Mouse (Mus musculus) lung, embryonic 15.5 days (tissue): ENCODE results near the gene Tex12. TPM values are rescaled to one million over a fixed set of nuclear protein-coding genes. Genes with fewer than 3 reads are reported as not detected.

ENCODE experiments used
- ATAC-seq: fragments of 200-750 bp; cut with Nextera tagmentation; 2 replicates; pipeline ENCODE4 v1.8.0; 2017; ENCODE audit warnings: moderate number of reproducible peaks, borderline replicate concordance; ENCODE audit not compliant: low FRiP score, low TSS enrichment; ENCODE audit errors: extremely low read depth
- H3K27ac ChIP-seq: fragments of 300-500 bp; sonication (generic); 2 replicates; pipeline ENCODE4 v1.5.1; 2015; ENCODE audit warnings: moderate library complexity, mild to moderate bottlenecking, inconsistent platforms
- H3K27me3 ChIP-seq: fragments of 300-500 bp; sonication (generic); 2 replicates; pipeline ENCODE4 v1.6.1; 2015; ENCODE audit warnings: inconsistent platforms
- H3K36me3 ChIP-seq: fragments of 300-500 bp; sonication (generic); 2 replicates; pipeline ENCODE4 v1.6.1; 2015; ENCODE audit warnings: inconsistent platforms
- H3K4me1 ChIP-seq: fragments of 300-500 bp; sonication (generic); 2 replicates; pipeline ENCODE4 v1.6.1; 2015; ENCODE audit warnings: inconsistent platforms
- H3K4me2 ChIP-seq: fragments of 300-500 bp; sonication (generic); 2 replicates; pipeline ENCODE4 v1.6.1; 2015; ENCODE audit warnings: inconsistent platforms, mild to moderate bottlenecking, moderate library complexity
- H3K4me3 ChIP-seq: fragments of 300-500 bp; sonication (generic); 2 replicates; pipeline ENCODE4 v1.5.1; 2015; ENCODE audit warnings: mild to moderate bottlenecking, inconsistent platforms
- H3K9ac ChIP-seq: fragments of 300-500 bp; sonication (generic); 2 replicates; pipeline ENCODE4 v1.6.1; 2015; ENCODE audit warnings: inconsistent platforms
- H3K9me3 ChIP-seq: fragments of 300-500 bp; sonication (generic); 2 replicates; pipeline ENCODE4 v1.6.1; 2016; ENCODE audit warnings: inconsistent platforms
- WGBS: fragments of 180-500 bp; shearing (Covaris S2); methylation state at CpG from one replicate; pipeline ENCODE4 v1.1.7; 2015; 5-methylcytosine and 5-hydroxymethylcytosine counted together
- polyA plus RNA-seq: library from polyadenylated mRNA; unstranded; fragments of >200 nt; fragmentation: Nextera tagmentation; extraction: Ambion mirVana; gene quantifications from 2 replicates; pipeline ENCODE4 v1.2.1, GENCODE M21; 2015

Tex12 gene
- polyA plus RNA-seq, 1 experiment from 2014 or later, result not detected

GRCm38 (mm10) chr9:50586955-50587354 is 25.8 kb upstream of the Tex12 start:
- H3K27me3 ChIP-seq, result no peaks in the 10 kb centered on the region
- WGBS, result 56% methylated on average over 4 of the region's 4 CpGs
- no peaks in the 10 kb centered on the region for H3K36me3 ChIP-seq
- H3K27ac ChIP-seq, result no peak overlapping the region
- no peak overlapping the region for H3K4me2 ChIP-seq
- no peaks in the 10 kb centered on the region for H3K4me1 ChIP-seq
- ATAC-seq, result no peak
- no peak overlapping the region for H3K9ac ChIP-seq
- no peak overlapping the region for H3K4me3 ChIP-seq
- no peaks in the 10 kb centered on the region for H3K9me3 ChIP-seq

GRCm38 (mm10) chr9:50585145-50585818 is 24.2 kb upstream of the Tex12 start:
- H3K4me3 ChIP-seq, result no peak overlapping the region
- 74% methylated on average over 6 of the region's 6 CpGs for WGBS
- H3K4me1 ChIP-seq, result no peaks in the 10 kb centered on the region
- no peak overlapping the region for H3K9ac ChIP-seq
- H3K27me3 ChIP-seq, result no peaks in the 10 kb centered on the region
- H3K9me3 ChIP-seq, result no peaks in the 10 kb centered on the region
- ATAC-seq, result no peak
- no peak overlapping the region for H3K27ac ChIP-seq
- no peak overlapping the region for H3K4me2 ChIP-seq
- no peaks in the 10 kb centered on the region for H3K36me3 ChIP-seq

GRCm38 (mm10) chr9:50580370-50580769 is 19.2 kb upstream of the Tex12 start:
- H3K9me3 ChIP-seq, result no peaks in the 10 kb centered on the region
- WGBS, result 26% methylated on average over 4 of the region's 4 CpGs
- H3K27ac ChIP-seq, result no peak overlapping the region
- H3K4me2 ChIP-seq, result no peak overlapping the region
- no peak for ATAC-seq
- H3K9ac ChIP-seq, result no peak overlapping the region
- no peaks in the 10 kb centered on the region for H3K36me3 ChIP-seq
- no peaks in the 10 kb centered on the region for H3K4me1 ChIP-seq
- no peaks in the 10 kb centered on the region for H3K27me3 ChIP-seq
- H3K4me3 ChIP-seq, result no peak overlapping the region

- Histone ChIP-seq H3K27ac (no peak overlapping the region), H3K4me2 (no peak overlapping the region), H3K36me3 (no peaks in the 10 kb centered on the region), H3K27me3 (no peaks in the 10 kb centered on the region), H3K4me1 (no peaks in the 10 kb centered on the region), H3K4me3 (no peak overlapping the region), H3K9ac (no peak overlapping the region), H3K9me3 (no peaks in the 10 kb centered on the region)
- WGBS, result 63% methylated on average over 10 of the region's 10 CpGs
- ATAC-seq, result no peak
Observed at GRCm38 (mm10) chr9:50569599-50570525, 8.7 kb upstream of the Tex12 start.

- Histone ChIP-seq H3K4me3 (no peak overlapping the region), H3K36me3 (no peaks in the 10 kb centered on the region), H3K27ac (no peak overlapping the region), H3K9me3 (no peaks in the 10 kb centered on the region), H3K9ac (no peak overlapping the region), H3K4me1 (no peaks in the 10 kb centered on the region), H3K27me3 (no peaks in the 10 kb centered on the region), H3K4me2 (no peak overlapping the region)
- ATAC-seq, result no peak
- WGBS, result 92% methylated on average over 2 of the region's 2 CpGs
Observed at GRCm38 (mm10) chr9:50567881-50568280, 6.8 kb upstream of the Tex12 start.

- Histone ChIP-seq H3K27ac (no peak overlapping the region), H3K9ac (no peak overlapping the region), H3K4me1 (no peaks in the 10 kb centered on the region), H3K4me3 (no peak overlapping the region), H3K27me3 (no peaks in the 10 kb centered on the region), H3K36me3 (no peaks in the 10 kb centered on the region), H3K4me2 (no peak overlapping the region), H3K9me3 (no peaks in the 10 kb centered on the region)
- WGBS, result 82% methylated on average over 4 of the region's 4 CpGs
- ATAC-seq, result no peak
Observed at GRCm38 (mm10) chr9:50567372-50567771, 6.2 kb upstream of the Tex12 start.

- no peak for ATAC-seq
- no peaks in the 10 kb centered on the region for H3K9me3 ChIP-seq
- 29% methylated on average over 4 of the region's 4 CpGs for WGBS
- no peak overlapping the region for H3K4me3 ChIP-seq
- no peaks in the 10 kb centered on the region for H3K36me3 ChIP-seq
- no peaks in the 10 kb centered on the region for H3K4me1 ChIP-seq
- no peak overlapping the region for H3K4me2 ChIP-seq
- H3K27ac ChIP-seq, result no peak overlapping the region
- H3K27me3 ChIP-seq, result no peaks in the 10 kb centered on the region
- no peak overlapping the region for H3K9ac ChIP-seq
Observed at GRCm38 (mm10) chr9:50565940-50566339, 4.8 kb upstream of the Tex12 start.

- H3K27me3 ChIP-seq, result no peaks in the 10 kb centered on the region
- no peaks in the 10 kb centered on the region for H3K9me3 ChIP-seq
- no peak overlapping the region for H3K9ac ChIP-seq
- H3K27ac ChIP-seq, result no peak overlapping the region
- no peaks in the 10 kb centered on the region for H3K4me1 ChIP-seq
- no peak for ATAC-seq
- H3K4me2 ChIP-seq, result no peak overlapping the region
- H3K4me3 ChIP-seq, result no peak overlapping the region
- WGBS, result 64% methylated on average over 7 of the region's 7 CpGs
- H3K36me3 ChIP-seq, result no peaks in the 10 kb centered on the region
Observed at GRCm38 (mm10) chr9:50565173-50565572, 4.0 kb upstream of the Tex12 start.

- H3K27ac ChIP-seq, result no peak overlapping the region
- ATAC-seq, result no peak
- H3K4me1 ChIP-seq, result no peaks in the 10 kb centered on the region
- no peak overlapping the region for H3K9ac ChIP-seq
- H3K27me3 ChIP-seq, result no peaks in the 10 kb centered on the region
- H3K9me3 ChIP-seq, result no peaks in the 10 kb centered on the region
- H3K4me3 ChIP-seq, result no peak overlapping the region
- no peaks in the 10 kb centered on the region for H3K36me3 ChIP-seq
- 79% methylated on average over 2 of the region's 2 CpGs for WGBS
- H3K4me2 ChIP-seq, result no peak overlapping the region
Observed at GRCm38 (mm10) chr9:50561918-50562360, 814 bp upstream of the Tex12 start.

- H3K4me3 ChIP-seq, result no peak within 1 kb of the TSS
- no peaks in the 10 kb centered on the region for H3K36me3 ChIP-seq
- no peak within 1 kb of the TSS for H3K27ac ChIP-seq
- ATAC-seq, result no peak
- no peak within 1 kb of the TSS for H3K9ac ChIP-seq
- H3K27me3 ChIP-seq, result no peaks in the 10 kb centered on the region
- H3K4me1 ChIP-seq, result no peaks in the 10 kb centered on the region
- H3K9me3 ChIP-seq, result no peaks in the 10 kb centered on the region
- WGBS, result 30% methylated on average over 2 of the region's 2 CpGs
- H3K4me2 ChIP-seq, result 0 out of 2 replicates have a peak within 1 kb of the TSS, but pooled peaks have one; percentile 8
Observed at GRCm38 (mm10) chr9:50555094-50555446, 6.1 kb downstream of the Tex12 start, which contains the start of gene Bco2. TSS of gene Bco2 (minus strand) at chr9:50555181.

- no peak within 1 kb of the TSS for H3K4me3 ChIP-seq
- H3K27me3 ChIP-seq, result no peaks in the 10 kb centered on the region
- WGBS, result 34% methylated on average over 12 of the region's 12 CpGs
- no peaks in the 10 kb centered on the region for H3K36me3 ChIP-seq
- no peaks in the 10 kb centered on the region for H3K9me3 ChIP-seq
- H3K4me2 ChIP-seq, result 0 out of 2 replicates have a peak within 1 kb of the TSS, but pooled peaks have one; percentile 8
- ATAC-seq, result no peak
- no peak within 1 kb of the TSS for H3K27ac ChIP-seq
- H3K4me1 ChIP-seq, result no peaks in the 10 kb centered on the region
- no peak within 1 kb of the TSS for H3K9ac ChIP-seq
Observed at GRCm38 (mm10) chr9:50554241-50555093, 6.7 kb downstream of the Tex12 start, which contains the start of gene Il18. TSS of gene Il18 (plus strand) at chr9:50554827.
